Mouse (Mus musculus): ENCODE measurements around the gene Rnd1. TPM values are rescaled to one million over a fixed set of nuclear protein-coding genes. Genes with fewer than 3 reads are reported as not detected.

The Rnd1 gene
- polyA plus RNA-seq, 1 experiment, result 3.0 TPM

Other genes starting within 250 kb of the Rnd1 start
- not detected in 2 replicates for gene Olfr282, start 246.2 kb downstream of the Rnd1 start, polyA plus RNA-seq (2012; rRNA removed)
- not detected in 2 replicates for gene Olfr281, start 224.9 kb downstream of the Rnd1 start, polyA plus RNA-seq (2012; rRNA removed)
- 0.01 TPM in 1 of 2 replicates, not detected in the other for gene OR5BS1P, start 207.6 kb downstream of the Rnd1 start, polyA plus RNA-seq (2012; rRNA removed)
- not detected in 2 replicates for gene Lalba, start 194.7 kb downstream of the Rnd1 start, polyA plus RNA-seq (2012; rRNA removed)
- gene Olfr279, start 185.1 kb downstream of the Rnd1 start, polyA plus RNA-seq (2012; rRNA removed), result not detected in 2 replicates
- 38.2 and 42.7 TPM in 2 replicates for gene Kansl2, start 143.2 kb downstream of the Rnd1 start, polyA plus RNA-seq (2012; rRNA removed)
- 14.3 and 16.4 TPM in 2 replicates for gene Ccnt1, start 106.5 kb downstream of the Rnd1 start, polyA plus RNA-seq (2012; rRNA removed)
- gene 4930415O20Rik, start 106.5 kb downstream of the Rnd1 start, polyA plus RNA-seq (2012; rRNA removed), result not detected in 2 replicates
- 43.2 and 53.3 TPM in 2 replicates for gene Adcy6, start 67.4 kb downstream of the Rnd1 start, polyA plus RNA-seq (2012; rRNA removed)
- gene Cacnb3, start 46.6 kb downstream of the Rnd1 start, polyA plus RNA-seq (2012; rRNA removed), result 75.2 and 79.8 TPM in 2 replicates
- gene Ddx23, start 14.6 kb downstream of the Rnd1 start, polyA plus RNA-seq (2012; rRNA removed), result 34.0 and 45.1 TPM in 2 replicates
- 3.1 and 4.5 TPM in 2 replicates for gene Ccdc65, start 30.7 kb upstream of the Rnd1 start, polyA plus RNA-seq (2012; rRNA removed)
- 11.7 and 15.9 TPM in 2 replicates for gene Fkbp11, start 50.7 kb upstream of the Rnd1 start, polyA plus RNA-seq (2012; rRNA removed)
- gene Arf3, start 85.8 kb upstream of the Rnd1 start, polyA plus RNA-seq (2012; rRNA removed), result 74.0 and 79.1 TPM in 2 replicates
- gene Wnt10b, start 100.7 kb upstream of the Rnd1 start, polyA plus RNA-seq (2012; rRNA removed), result 4.0 and 6.8 TPM in 2 replicates
- 0.04 and 0.09 TPM in 2 replicates for gene Wnt1, start 112.4 kb upstream of the Rnd1 start, polyA plus RNA-seq (2012; rRNA removed)
- gene Ddn, start 132.0 kb upstream of the Rnd1 start, polyA plus RNA-seq (2012; rRNA removed), result 0.04 and 0.08 TPM in 2 replicates
- gene Prkag1, start 154.1 kb upstream of the Rnd1 start, polyA plus RNA-seq (2012; rRNA removed), result 83.1 and 89.5 TPM in 2 replicates
- 25.7 and 39.0 TPM in 2 replicates for gene Kmt2d, start 193.7 kb upstream of the Rnd1 start, polyA plus RNA-seq (2012; rRNA removed)
- gene Rhebl1, start 217.1 kb upstream of the Rnd1 start, polyA plus RNA-seq (2012; rRNA removed), result 10.2 and 12.4 TPM in 2 replicates
- 1.7 and 1.9 TPM in 2 replicates for gene Dhh, start 221.1 kb upstream of the Rnd1 start, polyA plus RNA-seq (2012; rRNA removed)
- gene Lmbr1l, start 240.8 kb upstream of the Rnd1 start, polyA plus RNA-seq (2012; rRNA removed), result 32.8 and 43.4 TPM in 2 replicates